Mouse (Mus musculus) hindbrain, postnatal 0 days (tissue): ENCODE measurements around the gene Tmem175. TPM values are rescaled to one million over a fixed set of nuclear protein-coding genes. Genes with fewer than 3 reads are reported as not detected.

ENCODE experiments used
- ATAC-seq: fragments of 200-750 bp; cut with Nextera tagmentation; 2 replicates; pipeline ENCODE4 v1.8.0; 2017; ENCODE audit warnings: mild to moderate bottlenecking, moderate TSS enrichment, moderate library complexity
- DNase-seq: peaks from one replicate; pipeline ENCODE4 v3.0.0-alpha.2; 2015; ENCODE audit warnings: low spot score
- H3K27ac ChIP-seq: fragments of 300-500 bp; sonication (generic); 2 replicates; pipeline ENCODE4 v1.5.1; 2014; ENCODE audit warnings: mild to moderate bottlenecking
- H3K27me3 ChIP-seq: fragments of 300-500 bp; sonication (generic); 2 replicates; pipeline ENCODE4 v1.6.1; 2014; ENCODE audit warnings: low read length, mixed read lengths; ENCODE audit not compliant: insufficient read depth
- H3K36me3 ChIP-seq: fragments of 300-500 bp; sonication (generic); 2 replicates; pipeline ENCODE4 v1.6.1; 2014; ENCODE audit warnings: low read length, mixed read lengths; ENCODE audit not compliant: insufficient read depth
- H3K4me1 ChIP-seq: fragments of 300-500 bp; sonication (generic); 2 replicates; pipeline ENCODE4 v1.6.1; 2014; ENCODE audit warnings: antibody characterized with exemption, low read length, mixed read lengths; ENCODE audit not compliant: insufficient read depth
- H3K4me2 ChIP-seq: fragments of 300-500 bp; sonication (generic); 2 replicates; pipeline ENCODE4 v1.6.1; 2014; ENCODE audit warnings: low read depth, mild to moderate bottlenecking, low read length, moderate library complexity, mixed read lengths
- H3K4me3 ChIP-seq: fragments of 300-500 bp; sonication (generic); 2 replicates; pipeline ENCODE4 v1.5.1; 2014; ENCODE audit warnings: low read length
- H3K9ac ChIP-seq: fragments of 300-500 bp; sonication (generic); replicated peaks from 2 replicates; pipeline ENCODE4 v1.6.1; 2014; ENCODE audit warnings: mild to moderate bottlenecking, low read length, moderate library complexity, mixed read lengths
- H3K9me3 ChIP-seq: fragments of 300-500 bp; sonication (generic); 2 replicates; pipeline ENCODE4 v1.6.1; 2016; ENCODE audit warnings: low read length, mixed read lengths
- CTCF ChIP-seq: IDR thresholded peaks from 2 replicates; pipeline ENCODE4 v1.5.1; 2016; ENCODE audit warnings: antibody characterized with exemption, control low read depth, low read depth
- WGBS: fragments of 180-500 bp; shearing (Covaris S2); extraction: QIAGEN DNeasy Blood & Tissue Kit; methylation state at CpG from one replicate; pipeline ENCODE4 v1.1.7; 2014; 5-methylcytosine and 5-hydroxymethylcytosine counted together
- polyA plus RNA-seq: library from polyadenylated mRNA; unstranded; fragments of >200 nt; fragmentation: Nextera tagmentation; extraction: Ambion mirVana; gene quantifications from 2 replicates; pipeline ENCODE4 v1.2.1, GENCODE M21; 2015
- total RNA-seq: library from RNA; depleted of rRNA; stranded (reverse); fragments of >200 nt; gene quantifications from 2 replicates; pipeline ENCODE4 v1.2.3, GENCODE M21; 2014

Gene Tmem175
- total and polyA plus RNA-seq, 2 experiments from 2014 or later = 38.7 to 43.6 TPM

GRCm38 (mm10) chr5:108675251-108675816, 45.8 kb downstream of the Tmem175 start, which contains the start of gene Slc26a1:
TSS of gene Slc26a1 (minus strand) at chr5:108675569.
- H3K4me1 ChIP-seq = peaks cover 7% of the 10 kb centered on the region; the same call in 1 of the 2 replicates
- no peak within 1 kb of the TSS for H3K4me3 ChIP-seq
- DNase-seq (no peak), ATAC-seq (no peak)
- no peak for TF ChIP-seq CTCF
- H3K27ac ChIP-seq = no peak within 1 kb of the TSS; the same call in 1 of the 2 replicates
- H3K4me2 ChIP-seq = no peak within 1 kb of the TSS
- H3K9ac ChIP-seq = 0 out of 2 replicates have a peak within 1 kb of the TSS, but pooled peaks have one; percentile 17
- no peaks in the 10 kb centered on the region for H3K9me3 ChIP-seq
- 78% methylated on average over 9 of the region's 9 CpGs for WGBS
- peaks cover 6% of the 10 kb centered on the region for H3K36me3 ChIP-seq
- H3K27me3 ChIP-seq = no peaks in the 10 kb centered on the region

GRCm38 (mm10) chr5:108676772-108677498, 47.4 kb downstream of the Tmem175 start:
- Histone ChIP-seq H3K4me1 (peaks cover 7% of the 10 kb centered on the region; the same call in 1 of the 2 replicates), H3K36me3 (peaks cover 6% of the 10 kb centered on the region), H3K9me3 (no peaks in the 10 kb centered on the region), H3K4me2 (peak overlapping the region; percentile 60), H3K27me3 (no peaks in the 10 kb centered on the region), H3K9ac (peak overlapping the region; percentile 51), H3K4me3 (peak overlapping the region; percentile 31), H3K27ac (peak overlapping the region; percentile 91)
- peak; percentile 53 for DNase-seq
- ATAC-seq = peak; percentile 46
- TF ChIP-seq CTCF = peak; percentile 51
- whole genome bisulfite sequencing = 16% methylated on average over 5 of the region's 5 CpGs

- H3K4me1 ChIP-seq = peaks cover 7% of the 10 kb centered on the region; the same call in 1 of the 2 replicates
- peak overlapping the region; percentile 91 for H3K27ac ChIP-seq
- DNase-seq = peak; percentile 87
- no peaks in the 10 kb centered on the region for H3K27me3 ChIP-seq
- peak overlapping the region; percentile 60 for H3K4me2 ChIP-seq
- peak overlapping the region; percentile 31 for H3K4me3 ChIP-seq
- H3K36me3 ChIP-seq = no peaks in the 10 kb centered on the region; the same call in 1 of the 2 replicates
- peak overlapping the region; percentile 51 for H3K9ac ChIP-seq
- H3K9me3 ChIP-seq = no peaks in the 10 kb centered on the region
- WGBS = 2% methylated on average over 25 of the region's 25 CpGs
- peak; percentile 93 for ATAC-seq
- TF ChIP-seq CTCF = peak; percentile 41
These were observed 48.2 kb downstream of the Tmem175 start for GRCm38 (mm10) chr5:108677605-108678295.

GRCm38 (mm10) chr5:108678296-108678854, 48.8 kb downstream of the Tmem175 start:
- Histone ChIP-seq H3K4me2 (no peak overlapping the region), H3K4me3 (no peak overlapping the region), H3K27ac (peak overlapping the region; percentile 67), H3K9me3 (no peaks in the 10 kb centered on the region), H3K4me1 (peaks cover 7% of the 10 kb centered on the region; the same call in 1 of the 2 replicates), H3K27me3 (no peaks in the 10 kb centered on the region), H3K36me3 (no peaks in the 10 kb centered on the region), H3K9ac (no peak overlapping the region)
- DNase-seq = no peak
- ATAC-seq = no peak
- no peak for TF ChIP-seq CTCF
- 83% methylated on average over 6 of the region's 6 CpGs for WGBS

GRCm38 (mm10) chr5:108679909-108680308, 50.3 kb downstream of the Tmem175 start:
- 44% methylated on average over 3 of the region's 3 CpGs for WGBS
- TF ChIP-seq CTCF = peak; percentile 33

GRCm38 (mm10) chr5:108680871-108681270, 51.3 kb downstream of the Tmem175 start:
- whole genome bisulfite sequencing = 95% methylated on average over 6 of the region's 6 CpGs
- no peak overlapping the region for H3K9ac ChIP-seq

More at GRCm38 (mm10) chr5:108679909-108680308, 50.3 kb downstream of the Tmem175 start:
- Histone ChIP-seq H3K9me3 (no peaks in the 10 kb centered on the region), H3K27ac (no peak overlapping the region), H3K27me3 (no peaks in the 10 kb centered on the region), H3K4me1 (peaks cover 7% of the 10 kb centered on the region; the same call in 1 of the 2 replicates), H3K9ac (no peak overlapping the region), H3K36me3 (no peaks in the 10 kb centered on the region), H3K4me2 (no peak overlapping the region), H3K4me3 (no peak overlapping the region)
- DNase-seq (no peak), ATAC-seq (no peak)

More at GRCm38 (mm10) chr5:108680871-108681270, 51.3 kb downstream of the Tmem175 start:
- no peak for DNase-seq
- no peak overlapping the region for H3K27ac ChIP-seq
- ATAC-seq = no peak
- no peak overlapping the region for H3K4me2 ChIP-seq
- no peak overlapping the region for H3K4me3 ChIP-seq
- no peak for TF ChIP-seq CTCF
- no peaks in the 10 kb centered on the region for H3K36me3 ChIP-seq
- no peaks in the 10 kb centered on the region for H3K9me3 ChIP-seq
- H3K4me1 ChIP-seq = peaks cover 7% of the 10 kb centered on the region; the same call in 1 of the 2 replicates
- H3K27me3 ChIP-seq = no peaks in the 10 kb centered on the region
